Mouse (Mus musculus): ENCODE data around the gene Peak1. TPM values are rescaled to one million over a fixed set of nuclear protein-coding genes. Genes with fewer than 3 reads are reported as not detected.
"Not testable (repeated sequence)": the region's sequence is repeated elsewhere in the genome, so short reads cannot be mapped to it uniquely, and the experiment has no call there.

Peak1 gene
- polyA plus RNA-seq, 1 experiment from 2014 or later, result 6.2 TPM

DNA sequence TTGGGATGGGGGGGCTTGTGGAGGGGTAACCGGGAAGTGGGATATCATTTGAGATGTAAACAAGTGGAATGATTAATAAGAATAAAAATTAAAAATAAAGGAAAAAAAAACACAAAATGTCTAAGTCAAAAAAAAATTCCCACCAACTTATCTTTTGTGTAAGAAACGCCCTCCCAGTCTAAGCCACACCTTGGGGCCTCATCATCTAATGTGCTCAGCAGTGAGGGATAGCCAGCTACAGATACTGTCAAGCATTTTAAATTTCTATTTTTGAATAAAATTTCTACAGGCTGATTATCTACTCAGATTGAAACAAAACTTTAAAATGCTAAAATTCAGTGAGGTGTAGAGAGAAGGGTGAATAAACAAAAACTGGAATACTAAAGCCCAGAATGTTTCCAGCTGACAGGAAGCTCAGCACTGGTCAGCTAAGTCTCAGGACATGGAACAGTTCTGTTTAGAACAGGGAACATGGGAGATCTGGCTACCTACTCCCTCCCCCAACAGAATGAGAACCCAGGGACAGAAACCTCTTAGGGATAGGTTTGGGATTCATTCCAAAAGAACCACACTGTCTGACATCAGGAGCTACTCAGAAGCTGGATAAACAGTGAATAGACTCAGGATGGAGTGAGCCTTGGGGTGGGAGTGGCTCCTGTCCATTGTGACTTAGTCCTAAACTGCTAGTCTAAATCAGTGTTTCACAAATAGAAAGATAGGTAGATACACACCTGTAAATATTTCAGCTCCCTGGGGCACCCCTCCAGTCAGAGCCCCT is 35.4 kb upstream of the Peak1 start:
- Histone ChIP-seq H3K36me3 (ENCODE audit: control insufficient read depth, insufficient read depth, low read length) (no peaks in the 10 kb centered on the region), H3K4me3 (ENCODE audit: low read depth, low read length) (no peak overlapping the region), H3K27me3 (ENCODE audit: control insufficient read depth, insufficient read depth, low read length) (no peaks in the 10 kb centered on the region), H3K4me1 (replicated peaks; ENCODE audit: control insufficient read depth, insufficient read depth, low read length) (no peaks in the 10 kb centered on the region), H3K27ac (ENCODE audit: low read depth, low read length) (no peak overlapping the region), H3K9me3 (ENCODE audit: control insufficient read depth, low read length) (no peaks in the 10 kb centered on the region), H3K4me2 (ENCODE audit: low read depth, low read length, severe bottlenecking) (no peak overlapping the region), H3K9ac (ENCODE audit: low read length) (no peak overlapping the region)
- DNase-seq (ENCODE audit: low spot score) (no peak), ATAC-seq (replicated peaks; ENCODE audit: low FRiP score) (no peak)
- 85% methylated on average over 2 of the region's 2 CpGs for WGBS

DNA sequence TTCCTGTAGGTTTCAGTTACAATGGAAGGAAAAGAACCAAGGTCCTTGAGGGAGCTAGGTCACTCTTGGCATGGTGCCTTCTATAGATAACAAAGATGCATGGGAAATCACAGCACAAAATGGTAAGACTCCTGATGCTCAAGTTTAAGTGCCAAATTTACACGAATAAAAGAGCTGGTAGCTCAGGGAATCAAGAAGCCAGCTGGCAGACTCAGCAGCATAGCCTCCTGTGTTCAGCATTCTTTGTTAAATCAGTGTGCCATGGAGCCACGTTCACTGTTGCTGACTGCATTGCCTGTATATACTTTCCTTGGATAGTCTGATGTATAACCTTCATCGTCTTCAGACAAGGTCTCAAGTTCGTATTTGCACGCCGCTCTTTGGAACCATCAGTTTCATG is 33.7 kb upstream of the Peak1 start:
- no peaks in the 10 kb centered on the region for H3K36me3 ChIP-seq (ENCODE audit: control insufficient read depth, insufficient read depth, low read length)
- ATAC-seq (replicated peaks; ENCODE audit: low FRiP score), result no peak
- H3K4me2 ChIP-seq (ENCODE audit: low read depth, low read length, severe bottlenecking), result no peak overlapping the region
- no peak overlapping the region for H3K27ac ChIP-seq (ENCODE audit: low read depth, low read length)
- no peaks in the 10 kb centered on the region for H3K9me3 ChIP-seq (ENCODE audit: control insufficient read depth, low read length)
- no peak overlapping the region for H3K4me3 ChIP-seq (ENCODE audit: low read depth, low read length)
- WGBS, result 95% methylated on average over 6 of the region's 6 CpGs
- no peak overlapping the region for H3K9ac ChIP-seq (ENCODE audit: low read length)
- H3K27me3 ChIP-seq (ENCODE audit: control insufficient read depth, insufficient read depth, low read length), result no peaks in the 10 kb centered on the region
- DNase-seq (ENCODE audit: low spot score), result no peak
- H3K4me1 ChIP-seq (replicated peaks; ENCODE audit: control insufficient read depth, insufficient read depth, low read length), result no peaks in the 10 kb centered on the region

GRCm38 (mm10) chr9:56439699-56440098 is 21.8 kb upstream of the Peak1 start:
- ATAC-seq (replicated peaks; ENCODE audit: low FRiP score) (no peak), DNase-seq (ENCODE audit: low spot score) (no peak)
- 85% methylated on average over 7 of the region's 7 CpGs for WGBS
- no peak overlapping the region for H3K4me3 ChIP-seq (ENCODE audit: low read depth, low read length)
- H3K9ac ChIP-seq (ENCODE audit: low read length), result no peak overlapping the region
- no peak overlapping the region for H3K27ac ChIP-seq (ENCODE audit: low read depth, low read length)
- no peaks in the 10 kb centered on the region for H3K4me1 ChIP-seq (replicated peaks; ENCODE audit: control insufficient read depth, insufficient read depth, low read length)
- no peaks in the 10 kb centered on the region for H3K9me3 ChIP-seq (ENCODE audit: control insufficient read depth, low read length)
- no peaks in the 10 kb centered on the region for H3K27me3 ChIP-seq (ENCODE audit: control insufficient read depth, insufficient read depth, low read length)
- no peaks in the 10 kb centered on the region for H3K36me3 ChIP-seq (ENCODE audit: control insufficient read depth, insufficient read depth, low read length)
- no peak overlapping the region for H3K4me2 ChIP-seq (ENCODE audit: low read depth, low read length, severe bottlenecking)

DNA sequence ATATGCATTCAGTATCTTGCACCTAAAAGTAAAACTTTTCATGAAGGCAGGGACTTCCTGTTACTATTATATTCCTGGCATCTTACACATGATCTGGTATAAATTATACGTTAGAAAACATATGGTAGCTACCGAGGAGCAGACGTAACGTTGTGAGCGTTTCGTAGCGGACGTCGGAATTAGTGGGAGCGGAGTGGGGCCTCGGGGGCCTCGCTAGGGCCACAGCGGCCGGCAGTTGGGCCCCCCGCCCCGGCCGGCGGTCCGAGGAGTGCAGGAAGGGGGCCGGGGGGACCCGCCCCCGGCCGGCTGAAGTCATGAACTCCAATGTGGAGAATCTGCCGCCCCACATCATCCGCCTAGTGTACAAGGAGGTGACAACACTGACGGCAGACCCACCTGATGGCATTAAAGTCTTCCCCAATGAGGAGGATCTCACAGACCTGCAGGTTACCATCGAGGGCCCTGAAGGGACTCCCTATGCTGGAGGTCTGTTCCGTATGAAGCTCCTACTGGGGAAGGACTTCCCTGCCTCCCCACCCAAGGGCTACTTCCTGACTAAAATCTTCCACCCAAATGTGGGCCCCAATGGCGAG is 19.5 kb upstream of the Peak1 start:
- H3K4me1 ChIP-seq (replicated peaks; ENCODE audit: control insufficient read depth, insufficient read depth, low read length); H3K27me3 ChIP-seq (ENCODE audit: control insufficient read depth, insufficient read depth, low read length); H3K27ac ChIP-seq (ENCODE audit: low read depth, low read length); DNase-seq (ENCODE audit: low spot score); H3K9ac ChIP-seq (ENCODE audit: low read length); H3K4me3 ChIP-seq (ENCODE audit: low read depth, low read length); H3K36me3 ChIP-seq (ENCODE audit: control insufficient read depth, insufficient read depth, low read length); H3K4me2 ChIP-seq (ENCODE audit: low read depth, low read length, severe bottlenecking); H3K9me3 ChIP-seq (ENCODE audit: control insufficient read depth, low read length); ATAC-seq (replicated peaks; ENCODE audit: low FRiP score): not testable (repeated sequence)
- WGBS, result 87% methylated on average over 25 of the region's 29 CpGs

GRCm38 (mm10) chr9:56435821-56436526 is 18.1 kb upstream of the Peak1 start:
- no peaks in the 10 kb centered on the region for H3K4me1 ChIP-seq (replicated peaks; ENCODE audit: control insufficient read depth, insufficient read depth, low read length)
- no peak for DNase-seq (ENCODE audit: low spot score)
- H3K27me3 ChIP-seq (ENCODE audit: control insufficient read depth, insufficient read depth, low read length), result no peaks in the 10 kb centered on the region
- H3K9ac ChIP-seq (ENCODE audit: low read length), result no peak overlapping the region
- no peaks in the 10 kb centered on the region for H3K9me3 ChIP-seq (ENCODE audit: control insufficient read depth, low read length)
- 90% methylated on average over 5 of the region's 5 CpGs for WGBS
- no peak overlapping the region for H3K4me2 ChIP-seq (ENCODE audit: low read depth, low read length, severe bottlenecking)
- H3K36me3 ChIP-seq (ENCODE audit: control insufficient read depth, insufficient read depth, low read length), result no peaks in the 10 kb centered on the region
- no peak for ATAC-seq (replicated peaks; ENCODE audit: low FRiP score)
- no peak overlapping the region for H3K27ac ChIP-seq (ENCODE audit: low read depth, low read length)
- H3K4me3 ChIP-seq (ENCODE audit: low read depth, low read length), result no peak overlapping the region

- no peak for DNase-seq (ENCODE audit: low spot score)
Observed at GRCm38 (mm10) chr9:56424861-56425260, 7.0 kb upstream of the Peak1 start.

DNA sequence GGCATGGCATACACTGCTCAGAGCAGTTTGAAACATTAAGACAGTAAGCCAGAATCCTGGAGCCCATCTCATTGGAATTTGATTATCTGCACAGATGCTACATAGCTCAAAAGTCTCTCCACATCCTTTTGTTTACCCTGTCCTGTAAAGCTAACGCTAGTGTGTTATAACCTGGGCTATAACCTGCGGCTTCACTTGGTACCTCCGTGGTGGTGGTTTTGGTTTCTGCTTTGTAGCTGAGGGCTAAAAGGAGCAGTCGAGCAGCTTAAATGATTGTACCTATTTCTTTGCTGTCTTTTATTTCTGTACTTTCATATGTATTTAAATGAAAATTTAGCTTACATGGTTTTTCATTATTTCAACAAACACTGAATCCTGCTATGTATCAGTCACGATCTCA is 4.1 kb upstream of the Peak1 start:
- H3K27me3 ChIP-seq (ENCODE audit: control insufficient read depth, insufficient read depth, low read length), result no peaks in the 10 kb centered on the region
- H3K36me3 ChIP-seq (ENCODE audit: control insufficient read depth, insufficient read depth, low read length), result no peaks in the 10 kb centered on the region
- H3K4me3 ChIP-seq (ENCODE audit: low read depth, low read length), result no peak overlapping the region
- H3K4me1 ChIP-seq (replicated peaks; ENCODE audit: control insufficient read depth, insufficient read depth, low read length), result peaks cover 4% of the 10 kb centered on the region; the same call in 1 of the 2 replicates
- 86% methylated on average over 5 of the region's 5 CpGs for WGBS
- no peak for ATAC-seq (replicated peaks; ENCODE audit: low FRiP score)
- no peak for DNase-seq (ENCODE audit: low spot score)
- H3K9me3 ChIP-seq (ENCODE audit: control insufficient read depth, low read length), result no peaks in the 10 kb centered on the region
- H3K9ac ChIP-seq (ENCODE audit: low read length), result no peak overlapping the region
- H3K4me2 ChIP-seq (ENCODE audit: low read depth, low read length, severe bottlenecking), result no peak overlapping the region
- H3K27ac ChIP-seq (ENCODE audit: low read depth, low read length), result no peak overlapping the region

More at GRCm38 (mm10) chr9:56424861-56425260, 7.0 kb upstream of the Peak1 start:
- ATAC-seq (replicated peaks; ENCODE audit: low FRiP score), result no peak
- H3K9me3 ChIP-seq (ENCODE audit: control insufficient read depth, low read length), result no peaks in the 10 kb centered on the region
- H3K9ac ChIP-seq (ENCODE audit: low read length), result no peak overlapping the region
- WGBS, result 90% methylated on average over 4 of the region's 4 CpGs
- no peak overlapping the region for H3K27ac ChIP-seq (ENCODE audit: low read depth, low read length)
- no peaks in the 10 kb centered on the region for H3K27me3 ChIP-seq (ENCODE audit: control insufficient read depth, insufficient read depth, low read length)
- H3K4me2 ChIP-seq (ENCODE audit: low read depth, low read length, severe bottlenecking), result no peak overlapping the region
- H3K36me3 ChIP-seq (ENCODE audit: control insufficient read depth, insufficient read depth, low read length), result no peaks in the 10 kb centered on the region
- no peak overlapping the region for H3K4me3 ChIP-seq (ENCODE audit: low read depth, low read length)
- no peaks in the 10 kb centered on the region for H3K4me1 ChIP-seq (replicated peaks; ENCODE audit: control insufficient read depth, insufficient read depth, low read length)

- H3K9ac ChIP-seq (ENCODE audit: low read length), result no peak overlapping the region
- no peak for ATAC-seq (replicated peaks; ENCODE audit: low FRiP score)
- no peak overlapping the region for H3K4me3 ChIP-seq (ENCODE audit: low read depth, low read length)
- H3K4me1 ChIP-seq (replicated peaks; ENCODE audit: control insufficient read depth, insufficient read depth, low read length), result peaks cover 4% of the 10 kb centered on the region; the same call in 1 of the 2 replicates
- H3K27ac ChIP-seq (ENCODE audit: low read depth, low read length), result no peak overlapping the region
- DNase-seq (ENCODE audit: low spot score), result no peak
- H3K4me2 ChIP-seq (ENCODE audit: low read depth, low read length, severe bottlenecking), result no peak overlapping the region
- WGBS, result 90% methylated on average over 9 of the region's 9 CpGs
- H3K9me3 ChIP-seq (ENCODE audit: control insufficient read depth, low read length), result no peaks in the 10 kb centered on the region
- no peaks in the 10 kb centered on the region for H3K36me3 ChIP-seq (ENCODE audit: control insufficient read depth, insufficient read depth, low read length)
- no peaks in the 10 kb centered on the region for H3K27me3 ChIP-seq (ENCODE audit: control insufficient read depth, insufficient read depth, low read length)
Observed at GRCm38 (mm10) chr9:56420892-56421601, 3.2 kb upstream of the Peak1 start.

Measured in forebrain, embryonic 11.5 days (tissue).